Mouse (Mus musculus) limb, embryonic 12.5 days (tissue): ENCODE measurements at regions not wholly inside any gene's neighbourhood (a gene's known extent, or its start where the extent isn't known, plus 50 kb on each side); places are given as distances from the start of the nearest gene placed in this dataset.
A peak's percentile ranks its signal among the peaks of the same experiment; 100 is the strongest.

Experiments used
- ATAC-seq: fragments of 200-750 bp; cut with Nextera tagmentation; 2 replicates; pipeline ENCODE4 v1.8.0; 2017; ENCODE audit warnings: low read depth, moderate TSS enrichment; ENCODE audit not compliant: insufficient number of reproducible peaks, insufficient read depth, low FRiP score, low TSS enrichment
- H3K27ac ChIP-seq: fragments of 300-500 bp; sonication (generic); 2 replicates; pipeline ENCODE4 v1.5.1; 2016; ENCODE audit warnings: mild to moderate bottlenecking, moderate library complexity
- H3K27me3 ChIP-seq: fragments of 300-500 bp; sonication (generic); 2 replicates; pipeline ENCODE4 v1.6.1; 2016; ENCODE audit warnings: mild to moderate bottlenecking, moderate library complexity
- H3K36me3 ChIP-seq: fragments of 300-500 bp; sonication (generic); 2 replicates; pipeline ENCODE4 v1.6.1; 2016; ENCODE audit warnings: mild to moderate bottlenecking, moderate library complexity
- H3K4me1 ChIP-seq: fragments of 300-500 bp; sonication (generic); replicated peaks from 2 replicates; pipeline ENCODE4 v1.6.1; 2016
- H3K4me2 ChIP-seq: fragments of 300-500 bp; sonication (generic); 2 replicates; pipeline ENCODE4 v1.6.1; 2016; ENCODE audit warnings: mild to moderate bottlenecking, moderate library complexity
- H3K4me3 ChIP-seq: fragments of 300-500 bp; sonication (generic); replicated peaks from 2 replicates; pipeline ENCODE4 v1.5.1; 2016; ENCODE audit warnings: mild to moderate bottlenecking
- H3K9ac ChIP-seq: fragments of 300-500 bp; sonication (generic); replicated peaks from 2 replicates; pipeline ENCODE4 v1.6.1; 2016; ENCODE audit warnings: mild to moderate bottlenecking, moderate library complexity
- H3K9me3 ChIP-seq: fragments of 300-500 bp; sonication (generic); 2 replicates; pipeline ENCODE4 v1.6.1; 2016; ENCODE audit warnings: mild to moderate bottlenecking, moderate library complexity
- WGBS: fragments of 180-500 bp; shearing (Covaris S2); methylation state at CpG from one replicate; pipeline ENCODE4 v1.1.7; 2016; 5-methylcytosine and 5-hydroxymethylcytosine counted together

- H3K4me3 ChIP-seq: no peak overlapping the region
- no peaks in the 10 kb centered on the region for H3K36me3 ChIP-seq
- ATAC-seq: no peak
- H3K27ac ChIP-seq: no peak overlapping the region
- H3K27me3 ChIP-seq: no peaks in the 10 kb centered on the region
- no peak overlapping the region for H3K9ac ChIP-seq
- H3K4me1 ChIP-seq: no peaks in the 10 kb centered on the region
- no peaks in the 10 kb centered on the region for H3K9me3 ChIP-seq
- 84% methylated on average over 8 of the region's 8 CpGs for WGBS
- H3K4me2 ChIP-seq: no peak overlapping the region
These were observed 111.8 kb upstream of the Bach2 start for GRCm38 (mm10) chr4:32126828-32127227.

- no peak for ATAC-seq
- Histone ChIP-seq H3K36me3 (no peaks in the 10 kb centered on the region), H3K4me2 (no peak overlapping the region), H3K9ac (no peak overlapping the region), H3K4me1 (no peaks in the 10 kb centered on the region), H3K4me3 (no peak overlapping the region), H3K27me3 (no peaks in the 10 kb centered on the region), H3K9me3 (no peaks in the 10 kb centered on the region), H3K27ac (no peak overlapping the region)
- 62% methylated on average over 12 of the region's 12 CpGs for WGBS
These were observed 108.0 kb upstream of the Bach2 start for GRCm38 (mm10) chr4:32130594-32130993.

- Histone ChIP-seq H3K4me2 (no peak overlapping the region), H3K9ac (no peak overlapping the region), H3K9me3 (no peaks in the 10 kb centered on the region), H3K4me3 (no peak overlapping the region), H3K4me1 (no peaks in the 10 kb centered on the region), H3K36me3 (no peaks in the 10 kb centered on the region), H3K27ac (no peak overlapping the region), H3K27me3 (no peaks in the 10 kb centered on the region)
- ATAC-seq: no peak
- 79% methylated on average over 5 of the region's 5 CpGs for WGBS
These were observed 106.8 kb upstream of the Bach2 start for GRCm38 (mm10) chr4:32131819-32132218.

- Histone ChIP-seq H3K4me3 (no peak overlapping the region), H3K9me3 (no peaks in the 10 kb centered on the region; the same call in 1 of the 2 replicates), H3K27ac (no peak overlapping the region), H3K9ac (no peak overlapping the region), H3K4me1 (peaks cover 2% of the 10 kb centered on the region; the same call in 1 of the 2 replicates), H3K27me3 (no peaks in the 10 kb centered on the region), H3K4me2 (no peak overlapping the region), H3K36me3 (no peaks in the 10 kb centered on the region)
- ATAC-seq: peak; percentile 52; the same call in 1 of the 2 replicates
- 70% methylated on average over 9 of the region's 10 CpGs for WGBS
These were observed 102.5 kb upstream of the Bach2 start for GRCm38 (mm10) chr4:32136151-32136550.

- no peak for ATAC-seq
- no peaks in the 10 kb centered on the region for H3K27me3 ChIP-seq
- no peaks in the 10 kb centered on the region; the same call in 1 of the 2 replicates for H3K9me3 ChIP-seq
- no peak overlapping the region for H3K4me3 ChIP-seq
- H3K4me2 ChIP-seq: no peak overlapping the region
- H3K36me3 ChIP-seq: no peaks in the 10 kb centered on the region
- no peak overlapping the region for H3K27ac ChIP-seq
- H3K9ac ChIP-seq: no peak overlapping the region
- H3K4me1 ChIP-seq: peaks cover 4% of the 10 kb centered on the region
These were observed 101.4 kb upstream of the Bach2 start for GRCm38 (mm10) chr4:32137243-32137642.

- no peak for ATAC-seq
- WGBS: 38% methylated on average over 10 of the region's 10 CpGs
- H3K4me1 ChIP-seq: peaks cover 7% of the 10 kb centered on the region
- H3K4me2 ChIP-seq: no peak overlapping the region
- no peaks in the 10 kb centered on the region for H3K27me3 ChIP-seq
- H3K9me3 ChIP-seq: no peaks in the 10 kb centered on the region; the same call in 1 of the 2 replicates
- H3K4me3 ChIP-seq: no peak overlapping the region
- H3K27ac ChIP-seq: no peak overlapping the region
- H3K9ac ChIP-seq: no peak overlapping the region
- no peaks in the 10 kb centered on the region for H3K36me3 ChIP-seq
These were observed 100.6 kb upstream of the Bach2 start for GRCm38 (mm10) chr4:32137966-32138365.

GRCm38 (mm10) chr4:32139586-32139985 lies 99.0 kb upstream of the Bach2 start:
- WGBS: 72% methylated on average over 6 of the region's 6 CpGs
- H3K27me3 ChIP-seq: no peaks in the 10 kb centered on the region
- no peak for ATAC-seq

GRCm38 (mm10) chr4:32140068-32140467 lies 98.5 kb upstream of the Bach2 start:
- H3K9me3 ChIP-seq: no peaks in the 10 kb centered on the region; the same call in 1 of the 2 replicates
- no peaks in the 10 kb centered on the region for H3K27me3 ChIP-seq
- H3K4me3 ChIP-seq: no peak overlapping the region
- H3K36me3 ChIP-seq: no peaks in the 10 kb centered on the region
- no peak for ATAC-seq
- H3K4me1 ChIP-seq: peaks cover 7% of the 10 kb centered on the region
- H3K9ac ChIP-seq: no peak overlapping the region
- WGBS: 62% methylated on average over 2 of the region's 2 CpGs
- no peak overlapping the region for H3K27ac ChIP-seq
- no peak overlapping the region for H3K4me2 ChIP-seq

More at GRCm38 (mm10) chr4:32139586-32139985, 99.0 kb upstream of the Bach2 start:
- H3K4me2 ChIP-seq: no peak overlapping the region
- no peak overlapping the region for H3K4me3 ChIP-seq
- no peaks in the 10 kb centered on the region; the same call in 1 of the 2 replicates for H3K9me3 ChIP-seq
- H3K27ac ChIP-seq: no peak overlapping the region
- no peaks in the 10 kb centered on the region for H3K36me3 ChIP-seq
- peaks cover 7% of the 10 kb centered on the region for H3K4me1 ChIP-seq
- H3K9ac ChIP-seq: no peak overlapping the region

GRCm38 (mm10) chr4:32142198-32142597 lies 96.4 kb upstream of the Bach2 start:
- no peak for ATAC-seq
- WGBS: 51% methylated on average over 4 of the region's 4 CpGs
- no peak overlapping the region for H3K4me2 ChIP-seq
- H3K36me3 ChIP-seq: no peaks in the 10 kb centered on the region
- no peak overlapping the region for H3K9ac ChIP-seq
- H3K4me3 ChIP-seq: no peak overlapping the region
- no peaks in the 10 kb centered on the region for H3K27me3 ChIP-seq
- H3K4me1 ChIP-seq: peaks cover 7% of the 10 kb centered on the region
- H3K27ac ChIP-seq: no peak overlapping the region
- no peaks in the 10 kb centered on the region; the same call in 1 of the 2 replicates for H3K9me3 ChIP-seq

- no peak for ATAC-seq
- Histone ChIP-seq H3K27me3 (no peaks in the 10 kb centered on the region), H3K9ac (no peak overlapping the region), H3K4me3 (no peak overlapping the region), H3K36me3 (no peaks in the 10 kb centered on the region), H3K27ac (no peak overlapping the region), H3K4me1 (peaks cover 23% of the 10 kb centered on the region), H3K9me3 (no peaks in the 10 kb centered on the region), H3K4me2 (no peak overlapping the region)
- 68% methylated on average over 1 of the region's 1 CpGs for WGBS
These were observed 91.5 kb upstream of the Bach2 start for GRCm38 (mm10) chr4:32147146-32147545.

- Histone ChIP-seq H3K27me3 (no peaks in the 10 kb centered on the region), H3K4me1 (peaks cover 25% of the 10 kb centered on the region), H3K4me3 (no peak overlapping the region), H3K27ac (no peak overlapping the region), H3K36me3 (no peaks in the 10 kb centered on the region), H3K9me3 (no peaks in the 10 kb centered on the region), H3K4me2 (no peak overlapping the region), H3K9ac (no peak overlapping the region)
- no peak for ATAC-seq
- WGBS: 96% methylated on average over 2 of the region's 2 CpGs
These were observed 90.0 kb upstream of the Bach2 start for GRCm38 (mm10) chr4:32148597-32148996.

GRCm38 (mm10) chr4:32149171-32149570 lies 89.4 kb upstream of the Bach2 start:
- WGBS: 86% methylated on average over 7 of the region's 7 CpGs
- H3K4me3 ChIP-seq: no peak overlapping the region
- no peaks in the 10 kb centered on the region for H3K9me3 ChIP-seq
- no peak for ATAC-seq
- H3K4me1 ChIP-seq: peaks cover 25% of the 10 kb centered on the region
- no peak overlapping the region for H3K4me2 ChIP-seq
- H3K27me3 ChIP-seq: no peaks in the 10 kb centered on the region
- H3K27ac ChIP-seq: no peak overlapping the region
- no peak overlapping the region for H3K9ac ChIP-seq
- no peaks in the 10 kb centered on the region for H3K36me3 ChIP-seq
